Mouse (Mus musculus) gastrocnemius, postnatal 25 days (tissue): ENCODE measurements at regions not wholly inside any gene's neighbourhood (a gene's known extent, or its start where the extent isn't known, plus 50 kb on each side); places are given as distances from the start of the nearest gene placed in this dataset.
A peak's percentile ranks its signal among the peaks of the same experiment; 100 is the strongest.

ENCODE experiments used
- DNase-seq: peaks from one replicate; pipeline ENCODE4 v3.0.0; 2022

DNA sequence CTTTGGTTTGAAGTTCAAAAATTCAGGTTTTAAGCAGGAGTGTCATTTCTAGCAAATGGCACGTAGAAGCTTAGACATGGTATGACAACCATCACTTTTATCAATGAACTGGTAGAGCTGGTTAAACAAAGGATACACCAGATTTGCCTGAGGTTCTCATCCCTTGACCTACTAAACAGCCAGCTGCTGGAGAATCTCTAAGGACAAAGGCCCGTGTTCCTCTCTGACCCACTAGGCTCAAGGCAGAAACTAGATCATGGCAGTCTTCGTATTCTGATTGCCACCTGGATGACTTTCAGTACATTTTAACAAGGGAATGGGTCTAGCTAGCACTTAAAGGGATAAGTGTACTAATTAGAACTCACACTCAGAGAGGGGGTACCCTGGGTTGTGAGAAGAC lies 155.2 kb upstream of the Bcl6 start:
- no peak for DNase-seq

GRCm38 (mm10) chr16:24142915-24143541 lies 154.4 kb upstream of the Bcl6 start:
- DNase-seq, result no peak

GRCm38 (mm10) chr16:24139109-24139508 lies 150.5 kb upstream of the Bcl6 start:
- no peak for DNase-seq

GRCm38 (mm10) chr16:24137266-24138033 lies 148.8 kb upstream of the Bcl6 start:
- no peak for DNase-seq

DNA sequence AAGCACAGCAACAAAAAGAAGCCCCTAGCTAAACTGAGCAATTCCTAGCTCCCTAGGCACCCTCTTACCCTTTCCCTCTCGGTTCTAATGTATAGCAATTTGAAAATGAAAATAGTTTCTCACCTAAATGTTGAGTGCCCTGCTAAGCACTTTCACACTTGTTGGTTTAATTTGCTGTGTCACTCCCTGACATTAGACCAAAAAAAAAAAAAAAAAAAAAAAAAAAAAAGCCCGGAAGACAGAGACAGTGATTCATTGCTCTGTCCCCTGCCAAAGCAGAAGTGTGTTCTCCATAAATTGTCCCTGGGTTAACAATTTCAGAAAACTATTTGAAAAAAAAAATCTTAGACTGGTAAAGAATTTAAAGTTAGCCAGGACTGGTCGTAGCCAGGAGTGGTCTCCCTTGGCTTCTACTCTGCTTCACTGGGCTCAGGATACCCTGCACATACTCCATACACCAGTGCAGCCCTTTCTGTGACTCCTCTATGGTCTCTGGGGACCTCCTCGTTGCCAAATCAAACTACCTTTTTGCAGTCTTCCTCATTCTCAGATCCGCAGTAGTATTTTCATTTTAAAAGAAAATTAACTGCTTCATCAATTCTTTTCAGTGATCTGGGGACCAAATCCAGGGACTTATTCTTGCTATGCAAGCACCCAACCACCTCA lies 148.0 kb upstream of the Bcl6 start:
- DNase-seq, result no peak

DNA sequence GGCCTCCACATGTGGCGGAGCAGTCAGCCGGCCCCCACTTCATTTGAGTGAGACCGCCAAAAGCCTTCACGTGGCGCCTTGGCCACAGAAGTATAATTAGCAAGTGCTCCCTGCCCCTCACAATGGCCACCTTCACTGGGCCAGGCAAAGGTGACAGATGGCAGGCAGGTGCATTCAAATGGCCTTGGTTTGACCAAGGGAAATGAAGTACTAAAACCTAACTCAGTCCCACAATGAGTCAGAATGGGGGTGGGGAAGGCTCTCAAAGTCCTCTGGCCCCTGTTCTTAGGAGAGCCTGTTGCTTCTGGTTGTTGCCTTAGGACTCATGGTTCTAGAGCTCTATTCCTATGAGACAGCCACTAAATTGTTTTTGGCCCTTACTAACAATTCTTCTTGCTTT lies 147.2 kb upstream of the Bcl6 start:
- DNase-seq, result no peak

GRCm38 (mm10) chr16:24135351-24135750 lies 146.7 kb upstream of the Bcl6 start:
- DNase-seq, result no peak

DNA sequence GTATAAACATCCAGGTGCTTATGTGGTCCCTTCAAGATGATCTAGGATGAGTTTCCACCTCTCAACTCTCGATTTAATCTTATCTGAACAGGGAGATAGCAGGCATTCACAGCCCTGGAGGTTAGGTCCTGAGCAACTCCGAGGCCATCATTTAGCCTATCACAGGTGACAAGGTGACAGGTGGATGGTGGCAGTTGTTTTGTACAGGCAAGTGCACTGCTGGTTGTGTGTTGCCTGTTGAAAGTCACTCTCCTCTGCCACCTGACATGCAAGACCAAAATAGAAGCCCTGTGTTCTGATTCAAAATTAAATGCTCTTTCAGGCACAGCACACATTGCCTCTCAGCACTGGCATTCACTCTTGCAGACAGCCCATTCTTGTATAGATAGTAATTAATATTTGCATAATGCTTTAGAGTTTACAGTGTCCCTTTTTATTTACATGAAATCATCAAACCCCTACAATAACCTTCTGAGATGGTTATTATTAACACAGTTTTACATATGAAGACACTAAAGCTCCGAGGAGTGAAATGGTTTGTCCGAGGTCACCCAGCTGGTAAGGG lies 145.9 kb upstream of the Bcl6 start:
- DNase-seq, result no peak

GRCm38 (mm10) chr16:24130646-24131045 lies 142.0 kb upstream of the Bcl6 start:
- no peak for DNase-seq

DNA sequence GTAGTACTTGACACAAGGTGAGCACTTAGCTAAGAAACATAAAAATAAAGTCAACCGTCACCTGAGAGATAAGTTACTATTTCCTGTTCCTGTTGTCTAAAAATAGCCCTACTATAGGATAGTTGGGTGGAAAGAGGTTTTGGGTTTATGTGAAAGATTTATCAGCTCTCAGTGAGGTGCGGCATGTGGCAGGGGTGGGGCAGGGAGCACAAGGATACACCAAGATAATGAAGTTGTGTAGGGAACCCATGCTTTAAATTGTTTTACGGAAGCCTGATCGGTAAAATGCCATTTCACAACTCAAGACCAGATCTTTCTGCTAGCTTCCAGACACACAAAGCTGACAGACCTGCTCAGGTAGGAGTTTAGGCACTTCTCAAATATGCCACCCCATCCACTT lies 141.0 kb upstream of the Bcl6 start:
- DNase-seq, result no peak

GRCm38 (mm10) chr16:24128566-24128965 lies 139.9 kb upstream of the Bcl6 start:
- DNase-seq, result peak; percentile 49

GRCm38 (mm10) chr16:24124766-24125165 lies 136.1 kb upstream of the Bcl6 start:
- DNase-seq, result no peak

DNA sequence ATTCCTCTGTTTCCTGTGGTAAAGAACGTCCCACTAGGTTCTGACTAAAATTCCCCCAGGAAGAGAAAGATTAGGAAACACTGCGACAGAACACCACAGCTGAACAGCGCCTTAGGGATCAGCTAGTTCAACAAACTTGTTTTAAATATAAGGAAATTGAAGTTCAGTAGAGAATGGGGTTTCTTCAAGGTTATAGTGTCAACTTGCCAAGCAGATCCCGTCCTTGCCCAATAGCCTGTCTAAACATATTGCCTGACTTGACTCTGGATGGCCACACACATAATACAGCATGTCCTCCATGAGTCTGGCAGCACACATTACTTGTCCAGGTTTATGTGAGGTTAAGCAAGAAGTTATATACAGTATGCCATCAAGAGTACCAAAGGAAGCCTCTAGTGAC lies 135.4 kb upstream of the Bcl6 start:
- no peak for DNase-seq

DNA sequence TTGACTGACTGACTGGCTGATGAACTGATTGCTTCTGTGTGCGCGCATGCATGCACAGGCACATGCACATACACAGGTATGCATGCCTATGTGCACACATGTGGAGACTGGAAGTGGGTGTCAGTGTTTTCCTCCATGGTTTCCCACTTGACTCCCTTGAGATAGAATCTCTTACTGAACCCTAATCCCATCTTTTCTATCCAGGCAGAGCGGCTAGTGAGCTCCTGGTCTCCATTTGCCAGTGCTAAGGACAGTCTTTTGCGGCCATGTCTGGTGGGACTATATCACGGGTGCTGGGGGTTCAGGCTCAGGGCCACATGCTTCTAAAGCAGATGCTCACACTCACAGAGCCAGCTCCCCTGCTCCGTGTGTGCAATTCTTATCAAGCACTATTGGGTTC lies 133.0 kb upstream of the Bcl6 start:
- DNase-seq, result no peak

- no peak for DNase-seq
These were observed 132.2 kb upstream of the Bcl6 start for GRCm38 (mm10) chr16:24120836-24121235.

- no peak for DNase-seq
These were observed 129.8 kb upstream of the Bcl6 start for GRCm38 (mm10) chr16:24118487-24118886.

DNA sequence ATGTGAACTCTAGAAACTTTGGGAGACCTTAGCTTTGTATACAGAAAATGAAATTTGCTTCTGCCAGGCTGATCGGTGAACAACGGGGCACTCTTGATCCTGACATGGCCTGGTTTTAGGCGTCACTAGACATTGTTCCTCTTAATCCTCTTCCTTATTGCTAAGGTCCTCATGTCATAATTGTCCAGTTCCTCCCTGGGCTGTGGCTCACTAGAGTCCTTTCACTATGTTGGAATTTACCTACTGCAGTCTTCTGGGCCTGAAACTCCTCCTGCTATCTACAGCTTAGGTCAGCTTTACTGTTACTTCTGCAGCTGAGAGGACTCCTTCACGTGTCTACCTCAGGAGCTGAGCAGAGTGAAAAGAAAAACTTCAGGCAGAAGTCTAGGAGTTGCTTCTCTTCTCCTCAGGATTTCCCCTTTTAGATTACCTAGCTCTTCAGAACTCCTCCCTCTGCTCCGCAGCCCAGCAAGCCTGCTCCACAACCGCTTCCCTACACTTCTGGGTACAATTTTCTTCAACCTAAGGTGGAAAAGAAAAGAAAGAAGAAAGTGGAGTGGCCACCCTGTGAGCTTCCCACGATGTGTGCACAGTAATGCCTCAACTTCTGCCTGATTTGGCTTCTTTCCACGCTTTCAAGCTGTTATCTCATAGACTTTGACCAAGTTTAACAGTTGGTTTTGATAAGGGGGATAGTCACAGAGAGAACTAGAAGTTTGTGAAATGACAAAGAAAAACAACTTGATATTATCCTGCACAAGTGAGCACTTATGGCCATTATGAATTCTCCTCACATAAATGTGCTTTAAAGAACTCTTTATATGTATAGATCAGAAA lies 114.4 kb upstream of the Bcl6 start:
- no peak for DNase-seq

GRCm38 (mm10) chr16:24097596-24097995 lies 108.9 kb upstream of the Bcl6 start:
- DNase-seq, result peak; percentile 77

DNA sequence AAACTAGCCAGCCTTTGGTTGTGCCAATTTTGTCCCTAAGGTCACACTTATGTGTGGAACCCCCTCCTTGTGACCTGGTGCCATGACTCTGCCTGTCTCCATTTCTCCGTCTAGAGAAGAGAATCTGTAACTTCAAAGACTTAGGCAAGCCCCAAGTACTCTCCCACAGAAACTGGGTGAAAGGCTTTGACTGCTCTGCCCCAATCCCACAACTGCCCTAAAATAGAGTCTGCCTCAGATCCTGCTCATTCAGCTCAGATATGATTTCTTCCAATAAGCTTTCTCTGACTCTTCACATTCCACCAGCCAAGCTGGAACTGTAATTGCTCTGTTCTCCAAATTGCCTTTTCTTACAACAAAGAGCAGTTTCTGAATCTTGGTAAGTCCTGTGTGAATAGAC lies 107.4 kb upstream of the Bcl6 start:
- no peak for DNase-seq

- no peak for DNase-seq
These were observed 107.0 kb upstream of the Bcl6 start for GRCm38 (mm10) chr16:24095630-24096029.

- DNase-seq, result no peak
These were observed 105.9 kb upstream of the Bcl6 start for GRCm38 (mm10) chr16:24094566-24094965.

GRCm38 (mm10) chr16:24093624-24094023 lies 105.0 kb upstream of the Bcl6 start:
- DNase-seq, result no peak
